Mouse (Mus musculus): Measurements from ENCODE around the gene Grap. TPM values are rescaled to one million over a fixed set of nuclear protein-coding genes. Genes with fewer than 3 reads are reported as not detected.
A peak's percentile ranks its signal among the peaks of the same experiment; 100 is the strongest.

Grap gene
- polyA plus RNA-seq, 1 experiment from 2014 or later = 12.0 TPM

DNA sequence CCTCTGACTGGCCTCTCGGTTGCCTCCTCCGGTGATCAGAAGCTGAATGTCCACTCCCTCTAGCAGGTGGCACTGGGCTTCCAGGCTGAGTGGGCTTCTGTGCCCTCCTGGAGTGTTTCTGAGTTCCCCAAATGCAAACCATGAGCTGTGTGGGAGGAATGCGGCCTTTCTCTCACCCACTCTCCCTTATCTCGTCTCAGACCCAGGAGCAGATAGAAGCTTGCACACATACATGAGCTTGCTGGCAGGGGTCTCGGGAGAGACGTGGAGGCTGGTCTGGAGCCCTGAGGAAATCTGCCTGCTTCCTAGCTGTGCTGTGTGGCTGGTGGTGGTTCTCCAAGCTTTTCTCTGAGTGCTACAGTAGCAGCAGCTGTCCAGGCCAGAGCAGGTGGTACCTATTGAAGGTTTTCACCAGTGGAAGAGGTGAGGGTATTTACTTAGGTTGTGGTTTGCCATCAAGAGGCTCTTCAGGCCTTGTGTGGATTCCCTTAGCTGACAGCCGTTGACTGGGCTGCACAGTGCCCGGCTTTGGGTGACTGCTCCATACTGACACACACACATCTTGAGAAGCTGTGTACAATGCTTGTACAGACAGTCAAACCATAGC lies 32.2 kb downstream of the Grap start:
- no peak overlapping the region for H3K27ac ChIP-seq (ENCODE audit: low read depth, low read length)
- no peaks in the 10 kb centered on the region for H3K9me3 ChIP-seq (ENCODE audit: control insufficient read depth, low read length)
- H3K27me3 ChIP-seq (replicated peaks; ENCODE audit: control insufficient read depth, insufficient read depth, low read length) = peaks cover 32% of the 10 kb centered on the region
- H3K4me3 ChIP-seq (ENCODE audit: low read length) = no peak overlapping the region
- WGBS = 70% methylated on average over 8 of the region's 8 CpGs
- no peak overlapping the region for H3K4me2 ChIP-seq (ENCODE audit: low read length)
- H3K9ac ChIP-seq (ENCODE audit: low read depth, low read length) = no peak overlapping the region
- ATAC-seq = no peak
- H3K36me3 ChIP-seq (ENCODE audit: control insufficient read depth, insufficient read depth, low read length) = no peaks in the 10 kb centered on the region
- peaks cover 4% of the 10 kb centered on the region; the same call in 1 of the 2 replicates for H3K4me1 ChIP-seq (ENCODE audit: control insufficient read depth, insufficient read depth, low read depth, low read length)

DNA sequence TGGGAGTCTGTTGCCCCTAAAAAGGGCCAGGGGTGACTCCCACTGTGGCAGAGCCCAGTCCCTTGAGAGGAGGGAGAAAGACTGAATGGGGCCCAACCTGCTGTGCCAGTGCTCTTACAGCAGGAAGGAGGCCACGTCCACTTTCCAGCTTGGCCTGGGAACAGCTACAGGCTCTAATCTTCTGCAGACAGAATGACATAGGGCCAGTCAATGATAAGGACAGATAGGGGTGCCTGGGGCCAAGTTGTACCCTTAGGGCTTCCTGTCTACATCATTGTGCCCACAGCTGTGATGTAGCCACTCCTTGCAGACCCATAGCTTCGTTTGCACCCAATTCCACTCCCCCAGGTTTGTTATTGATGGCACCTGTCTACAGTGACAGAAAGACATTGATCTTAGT lies 33.1 kb downstream of the Grap start:
- Histone ChIP-seq H3K4me2 (ENCODE audit: low read length) (no peak overlapping the region), H3K4me3 (ENCODE audit: low read length) (no peak overlapping the region), H3K9me3 (ENCODE audit: control insufficient read depth, low read length) (no peaks in the 10 kb centered on the region), H3K9ac (ENCODE audit: low read depth, low read length) (no peak overlapping the region), H3K36me3 (ENCODE audit: control insufficient read depth, insufficient read depth, low read length) (no peaks in the 10 kb centered on the region), H3K27ac (ENCODE audit: low read depth, low read length) (no peak overlapping the region), H3K27me3 (replicated peaks; ENCODE audit: control insufficient read depth, insufficient read depth, low read length) (peaks cover 32% of the 10 kb centered on the region), H3K4me1 (ENCODE audit: control insufficient read depth, insufficient read depth, low read depth, low read length) (peaks cover 4% of the 10 kb centered on the region; the same call in 1 of the 2 replicates)
- WGBS = 65% methylated on average over 2 of the region's 2 CpGs
- no peak for ATAC-seq

DNA sequence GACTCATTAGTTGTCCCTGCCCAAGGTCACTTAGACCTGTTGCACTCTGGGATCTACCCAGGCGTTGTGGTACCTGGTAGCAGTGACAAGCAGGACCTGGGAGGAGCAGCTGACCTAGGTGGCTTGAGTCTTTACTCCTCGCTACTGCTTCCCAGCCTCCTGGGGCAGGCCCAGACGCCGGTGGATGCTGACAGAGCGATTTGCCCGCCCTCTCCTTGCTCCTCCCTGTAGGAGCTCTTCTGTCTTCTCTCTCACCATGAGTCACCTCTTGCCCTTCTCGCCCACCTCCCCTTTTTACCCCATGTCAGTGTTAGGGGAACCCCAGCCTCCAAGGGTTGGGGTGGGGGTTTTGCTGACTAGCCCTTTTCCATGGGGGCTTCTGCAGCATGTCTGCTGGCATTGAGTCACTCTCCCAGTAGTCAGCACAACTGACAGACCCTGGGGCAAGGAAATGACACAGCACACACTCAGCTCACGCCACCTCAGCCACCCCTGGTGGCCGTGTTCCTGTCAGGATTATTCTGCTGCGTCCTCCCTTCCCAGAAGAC lies 33.9 kb downstream of the Grap start:
- no peaks in the 10 kb centered on the region for H3K36me3 ChIP-seq (ENCODE audit: control insufficient read depth, insufficient read depth, low read length)
- 36% methylated on average over 10 of the region's 10 CpGs for WGBS
- no peak for ATAC-seq
- no peak overlapping the region for H3K4me2 ChIP-seq (ENCODE audit: low read length)
- H3K4me3 ChIP-seq (ENCODE audit: low read length) = no peak overlapping the region
- peaks cover 4% of the 10 kb centered on the region; the same call in 1 of the 2 replicates for H3K4me1 ChIP-seq (ENCODE audit: control insufficient read depth, insufficient read depth, low read depth, low read length)
- no peak overlapping the region for H3K27ac ChIP-seq (ENCODE audit: low read depth, low read length)
- H3K27me3 ChIP-seq (replicated peaks; ENCODE audit: control insufficient read depth, insufficient read depth, low read length) = peaks cover 32% of the 10 kb centered on the region
- H3K9ac ChIP-seq (ENCODE audit: low read depth, low read length) = no peak overlapping the region
- no peaks in the 10 kb centered on the region for H3K9me3 ChIP-seq (ENCODE audit: control insufficient read depth, low read length)

DNA sequence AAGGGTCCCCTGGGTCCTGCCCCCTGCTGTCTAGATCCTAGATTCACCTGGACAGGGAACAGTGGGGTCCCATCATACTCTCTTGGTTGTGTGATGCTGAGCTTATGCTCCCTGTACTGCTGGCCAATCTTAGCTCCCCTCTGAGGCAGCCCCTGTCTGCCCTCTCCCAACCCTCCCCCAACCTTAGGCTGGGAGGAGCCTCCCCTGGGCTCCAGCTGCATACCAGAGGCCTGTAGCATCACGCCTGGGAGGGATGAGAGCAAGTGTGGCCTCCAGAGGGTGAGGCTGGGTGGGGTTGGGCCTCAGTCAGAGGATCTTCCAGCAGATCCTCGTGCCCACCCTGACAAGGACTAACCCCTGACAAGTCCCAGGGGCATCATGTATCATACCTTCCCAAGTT lies 34.5 kb downstream of the Grap start:
- no peak for ATAC-seq
- H3K9me3 ChIP-seq (ENCODE audit: control insufficient read depth, low read length) = no peaks in the 10 kb centered on the region
- H3K4me2 ChIP-seq (ENCODE audit: low read length) = no peak overlapping the region
- H3K4me1 ChIP-seq (ENCODE audit: control insufficient read depth, insufficient read depth, low read depth, low read length) = peaks cover 4% of the 10 kb centered on the region; the same call in 1 of the 2 replicates
- H3K27ac ChIP-seq (ENCODE audit: low read depth, low read length) = no peak overlapping the region
- H3K36me3 ChIP-seq (ENCODE audit: control insufficient read depth, insufficient read depth, low read length) = no peaks in the 10 kb centered on the region
- H3K4me3 ChIP-seq (ENCODE audit: low read length) = no peak overlapping the region
- WGBS = 54% methylated on average over 2 of the region's 2 CpGs
- H3K27me3 ChIP-seq (replicated peaks; ENCODE audit: control insufficient read depth, insufficient read depth, low read length) = peaks cover 32% of the 10 kb centered on the region
- H3K9ac ChIP-seq (ENCODE audit: low read depth, low read length) = no peak overlapping the region

DNA sequence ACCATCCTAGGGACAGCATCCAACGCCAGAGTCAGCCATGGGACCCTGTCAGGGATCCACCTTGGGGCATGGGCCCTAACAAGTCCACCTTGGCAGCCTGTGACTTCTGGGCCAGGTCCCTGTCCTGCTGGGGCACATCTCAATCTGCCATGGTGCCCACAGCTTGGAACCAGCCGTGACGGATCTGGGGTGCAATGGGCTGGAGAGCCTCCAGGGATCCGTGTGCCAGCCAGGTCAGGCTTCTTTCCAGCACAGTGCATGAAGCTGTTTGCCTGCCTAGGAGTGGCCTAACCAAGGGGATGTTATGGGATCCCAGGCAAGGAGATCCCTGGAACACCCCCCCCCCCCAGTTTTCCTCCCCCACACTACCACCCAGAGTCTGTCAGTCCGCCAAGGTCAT lies 39.9 kb downstream of the Grap start:
- H3K27ac ChIP-seq (ENCODE audit: low read depth, low read length) = no peak overlapping the region
- no peak overlapping the region for H3K4me3 ChIP-seq (ENCODE audit: low read length)
- H3K36me3 ChIP-seq (ENCODE audit: control insufficient read depth, insufficient read depth, low read length) = no peaks in the 10 kb centered on the region
- no peak overlapping the region for H3K4me2 ChIP-seq (ENCODE audit: low read length)
- ATAC-seq = no peak
- no peak overlapping the region for H3K9ac ChIP-seq (ENCODE audit: low read depth, low read length)
- H3K9me3 ChIP-seq (ENCODE audit: control insufficient read depth, low read length) = no peaks in the 10 kb centered on the region
- no peaks in the 10 kb centered on the region for H3K27me3 ChIP-seq (replicated peaks; ENCODE audit: control insufficient read depth, insufficient read depth, low read length)
- no peaks in the 10 kb centered on the region for H3K4me1 ChIP-seq (ENCODE audit: control insufficient read depth, insufficient read depth, low read depth, low read length)
- 83% methylated on average over 4 of the region's 5 CpGs for WGBS

DNA sequence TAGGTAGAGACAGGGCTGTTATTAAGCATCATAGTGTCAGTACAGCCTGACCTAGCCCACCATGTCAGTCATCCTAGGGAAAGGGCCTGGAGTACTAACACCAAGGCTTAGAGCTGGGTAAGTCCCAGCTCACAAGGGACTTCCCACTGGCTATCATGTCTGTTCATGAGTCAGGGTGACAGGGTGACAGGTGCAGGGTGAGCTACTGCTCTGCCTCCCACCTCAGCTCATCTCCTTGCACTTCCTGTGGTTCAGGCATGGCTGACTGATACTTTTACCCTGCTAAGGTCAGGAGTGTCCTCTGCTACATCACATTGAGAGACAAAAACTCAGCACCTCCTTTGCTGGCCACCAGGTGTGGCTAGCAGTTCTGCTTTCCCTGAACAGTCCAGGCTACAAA lies 45.8 kb downstream of the Grap start:
- H3K27ac ChIP-seq (ENCODE audit: low read depth, low read length) = no peak overlapping the region
- H3K9me3 ChIP-seq (ENCODE audit: control insufficient read depth, low read length) = no peaks in the 10 kb centered on the region
- H3K36me3 ChIP-seq (ENCODE audit: control insufficient read depth, insufficient read depth, low read length) = no peaks in the 10 kb centered on the region
- no peak overlapping the region for H3K4me2 ChIP-seq (ENCODE audit: low read length)
- H3K4me3 ChIP-seq (ENCODE audit: low read length) = no peak overlapping the region
- no peak for ATAC-seq
- no peaks in the 10 kb centered on the region for H3K27me3 ChIP-seq (replicated peaks; ENCODE audit: control insufficient read depth, insufficient read depth, low read length)
- no peak overlapping the region for H3K9ac ChIP-seq (ENCODE audit: low read depth, low read length)
- no peaks in the 10 kb centered on the region for H3K4me1 ChIP-seq (ENCODE audit: control insufficient read depth, insufficient read depth, low read depth, low read length)

DNA sequence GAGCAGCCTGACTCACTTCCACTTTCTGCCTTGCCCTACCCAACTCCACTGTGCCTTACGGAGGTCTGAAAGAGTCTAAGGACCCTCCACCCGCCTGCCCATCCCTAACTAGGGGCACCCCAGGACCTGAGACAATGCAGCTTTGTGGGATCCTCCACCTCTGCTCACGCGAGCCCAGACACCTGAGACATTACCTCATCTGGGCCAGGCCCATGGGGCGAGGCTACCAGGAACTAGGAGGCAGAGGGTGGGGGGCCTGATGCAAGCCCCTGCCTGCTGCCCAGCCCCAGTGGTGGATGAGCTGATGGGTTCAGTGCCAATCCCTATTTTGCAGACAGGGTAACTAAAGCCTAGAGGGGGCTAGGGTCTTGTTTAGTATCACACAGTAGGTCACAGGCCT lies 46.4 kb downstream of the Grap start:
- Histone ChIP-seq H3K27me3 (replicated peaks; ENCODE audit: control insufficient read depth, insufficient read depth, low read length) (no peaks in the 10 kb centered on the region), H3K9me3 (ENCODE audit: control insufficient read depth, low read length) (no peaks in the 10 kb centered on the region), H3K9ac (ENCODE audit: low read depth, low read length) (no peak overlapping the region), H3K36me3 (ENCODE audit: control insufficient read depth, insufficient read depth, low read length) (no peaks in the 10 kb centered on the region), H3K4me3 (ENCODE audit: low read length) (no peak overlapping the region), H3K4me1 (ENCODE audit: control insufficient read depth, insufficient read depth, low read depth, low read length) (no peaks in the 10 kb centered on the region), H3K4me2 (ENCODE audit: low read length) (no peak overlapping the region), H3K27ac (ENCODE audit: low read depth, low read length) (no peak overlapping the region)
- ATAC-seq = no peak
- 90% methylated on average over 5 of the region's 5 CpGs for WGBS

DNA sequence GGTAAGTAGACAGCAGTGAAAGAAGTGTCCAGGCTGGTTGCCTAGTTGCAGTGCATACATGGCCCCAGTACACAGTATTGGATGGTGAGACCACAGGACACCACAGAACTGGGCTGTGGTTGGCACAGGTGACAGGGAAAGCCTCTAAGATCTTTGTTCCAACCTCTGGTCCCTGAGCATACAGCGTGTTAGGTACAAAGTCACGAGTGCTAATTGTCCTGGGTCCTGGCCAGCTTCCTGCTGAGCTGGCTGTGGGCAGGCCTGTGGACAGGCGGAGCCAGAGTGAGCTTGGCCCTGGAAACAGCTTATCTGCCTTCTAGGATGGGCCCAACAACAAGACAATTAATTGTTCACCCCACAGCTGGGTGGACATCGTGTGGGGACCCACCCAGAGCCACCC lies 46.9 kb downstream of the Grap start:
- Histone ChIP-seq H3K9me3 (ENCODE audit: control insufficient read depth, low read length) (no peaks in the 10 kb centered on the region), H3K27ac (ENCODE audit: low read depth, low read length) (no peak overlapping the region), H3K36me3 (ENCODE audit: control insufficient read depth, insufficient read depth, low read length) (no peaks in the 10 kb centered on the region), H3K27me3 (replicated peaks; ENCODE audit: control insufficient read depth, insufficient read depth, low read length) (no peaks in the 10 kb centered on the region), H3K4me1 (ENCODE audit: control insufficient read depth, insufficient read depth, low read depth, low read length) (no peaks in the 10 kb centered on the region), H3K4me3 (ENCODE audit: low read length) (no peak overlapping the region), H3K9ac (ENCODE audit: low read depth, low read length) (no peak overlapping the region), H3K4me2 (ENCODE audit: low read length) (no peak overlapping the region)
- peak; percentile 24; the same call in 1 of the 2 replicates for ATAC-seq
- 42% methylated on average over 4 of the region's 4 CpGs for WGBS

DNA sequence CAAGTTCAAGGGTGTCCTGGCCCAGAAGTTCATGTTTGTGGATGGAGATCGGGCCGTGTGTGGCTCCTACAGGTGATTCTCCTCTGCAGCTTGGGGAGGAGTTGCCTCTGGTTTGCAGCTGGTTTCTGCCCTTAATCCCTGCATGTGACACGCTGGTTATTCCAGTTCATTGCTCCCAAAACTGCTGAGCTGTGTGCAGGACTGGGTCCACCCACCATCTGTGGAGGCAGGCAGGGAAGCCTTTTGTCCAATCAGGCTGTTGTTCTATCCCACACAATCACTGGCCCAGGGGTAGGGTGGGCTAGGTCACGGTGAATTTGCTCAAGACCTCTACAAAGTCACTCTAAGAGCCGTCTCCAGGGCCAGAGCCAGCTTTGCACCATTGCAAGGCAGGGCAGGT lies 48.6 kb downstream of the Grap start:
- no peak overlapping the region for H3K9ac ChIP-seq (ENCODE audit: low read depth, low read length)
- H3K4me3 ChIP-seq (ENCODE audit: low read length) = no peak overlapping the region
- WGBS = 29% methylated on average over 5 of the region's 5 CpGs
- H3K4me1 ChIP-seq (ENCODE audit: control insufficient read depth, insufficient read depth, low read depth, low read length) = no peaks in the 10 kb centered on the region
- H3K27ac ChIP-seq (ENCODE audit: low read depth, low read length) = no peak overlapping the region
- H3K27me3 ChIP-seq (replicated peaks; ENCODE audit: control insufficient read depth, insufficient read depth, low read length) = no peaks in the 10 kb centered on the region
- no peak overlapping the region for H3K4me2 ChIP-seq (ENCODE audit: low read length)
- H3K9me3 ChIP-seq (ENCODE audit: control insufficient read depth, low read length) = no peaks in the 10 kb centered on the region
- no peaks in the 10 kb centered on the region for H3K36me3 ChIP-seq (ENCODE audit: control insufficient read depth, insufficient read depth, low read length)
- ATAC-seq = no peak
